Mouse (Mus musculus) c-Kit-positive CD71-positive TER-119-negative erythroid progenitor cells, embryonic 14.5 days (primary cell): ENCODE measurements around the gene Ckap4.

Experiments
- DNase-seq: peaks from one replicate; pipeline ENCODE4 v3.0.0-alpha.2; 2013; ENCODE audit warnings: low read depth

Ckap4 gene

GRCm38 (mm10) chr10:84533912-84534671 lies at the start of gene Ckap4:
Gene Ckap4 (minus strand): TSS chr10:84534062.
- no peak for DNase-seq

GRCm38 (mm10) chr10:84582236-84582635 lies 48.4 kb upstream of the Ckap4 start:
- no peak for DNase-seq

GRCm38 (mm10) chr10:84581191-84581590 lies 47.3 kb upstream of the Ckap4 start:
- no peak for DNase-seq

- peak; percentile 29 for DNase-seq
Measured at GRCm38 (mm10) chr10:84579527-84579926, 45.7 kb upstream of the Ckap4 start.

- DNase-seq: no peak
Measured at GRCm38 (mm10) chr10:84578738-84579137, 44.9 kb upstream of the Ckap4 start.

- DNase-seq: no peak
Measured at GRCm38 (mm10) chr10:84577071-84577727, 43.3 kb upstream of the Ckap4 start.

GRCm38 (mm10) chr10:84576395-84577070 lies 42.7 kb upstream of the Ckap4 start, which contains the start of gene Tcp11l2:
Gene Tcp11l2 (plus strand): TSS chr10:84576626.
- DNase-seq: peak; percentile 85

- DNase-seq: peak; percentile 93
Measured at GRCm38 (mm10) chr10:84576029-84576394, 42.1 kb upstream of the Ckap4 start.

GRCm38 (mm10) chr10:84573671-84574420 lies 40.0 kb upstream of the Ckap4 start:
- no peak for DNase-seq

GRCm38 (mm10) chr10:84571052-84571639 lies 37.3 kb upstream of the Ckap4 start:
- DNase-seq: no peak

- DNase-seq: no peak
Measured at GRCm38 (mm10) chr10:84564427-84564826, 30.6 kb upstream of the Ckap4 start.

GRCm38 (mm10) chr10:84562567-84563554 lies 29.0 kb upstream of the Ckap4 start:
- DNase-seq: no peak

GRCm38 (mm10) chr10:84562121-84562520 lies 28.3 kb upstream of the Ckap4 start:
- DNase-seq: no peak

- no peak for DNase-seq
Measured at GRCm38 (mm10) chr10:84559986-84560385, 26.1 kb upstream of the Ckap4 start.

GRCm38 (mm10) chr10:84558511-84558910 lies 24.6 kb upstream of the Ckap4 start:
- no peak for DNase-seq

- DNase-seq: no peak
Measured at GRCm38 (mm10) chr10:84556120-84556519, 22.3 kb upstream of the Ckap4 start.

GRCm38 (mm10) chr10:84554291-84555009 lies 20.6 kb upstream of the Ckap4 start:
- DNase-seq: no peak

GRCm38 (mm10) chr10:84552477-84552876 lies 18.6 kb upstream of the Ckap4 start:
- DNase-seq: no peak

- DNase-seq: no peak
Measured at GRCm38 (mm10) chr10:84551846-84552245, 18.0 kb upstream of the Ckap4 start.

- no peak for DNase-seq
Measured at GRCm38 (mm10) chr10:84549920-84550293, 16.0 kb upstream of the Ckap4 start.
